Mouse (Mus musculus): Measurements from ENCODE around the gene Strap. TPM values are rescaled to one million over a fixed set of nuclear protein-coding genes. Genes with fewer than 3 reads are reported as not detected.

Gene Strap
- polyA plus RNA-seq, 1 experiment from 2014 or later, result 159 TPM

DNA sequence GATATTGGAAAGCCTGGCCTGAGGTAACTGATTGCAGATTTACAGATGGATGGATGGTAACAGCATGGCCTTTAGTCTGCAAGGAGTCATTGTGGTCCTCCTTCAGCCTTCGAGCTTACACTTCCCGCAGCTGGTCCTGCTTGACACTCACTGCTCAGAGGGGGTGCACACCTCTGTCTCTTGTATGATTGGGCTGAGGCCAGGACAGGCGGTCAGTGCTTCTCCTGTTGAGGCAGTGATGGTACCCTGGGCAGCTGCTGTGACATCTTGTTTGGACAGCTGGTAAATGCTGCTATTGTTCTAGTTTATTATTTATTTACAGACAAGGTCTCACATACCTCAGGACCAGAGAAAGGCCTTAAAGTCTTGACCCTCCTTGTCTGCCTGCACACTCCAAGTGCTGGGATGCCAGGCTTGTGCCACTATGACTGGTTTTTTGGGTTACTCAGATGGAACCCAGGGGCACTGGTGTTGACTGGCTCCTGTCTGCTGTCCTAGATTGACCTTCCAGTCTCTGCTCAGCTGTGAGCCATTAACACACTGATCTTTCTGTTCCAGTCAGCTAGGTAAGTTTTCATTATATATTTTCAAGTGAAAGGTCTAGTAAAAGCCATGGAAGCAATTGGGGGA lies 36.9 kb downstream of the Strap start:
- ATAC-seq, result no peak

DNA sequence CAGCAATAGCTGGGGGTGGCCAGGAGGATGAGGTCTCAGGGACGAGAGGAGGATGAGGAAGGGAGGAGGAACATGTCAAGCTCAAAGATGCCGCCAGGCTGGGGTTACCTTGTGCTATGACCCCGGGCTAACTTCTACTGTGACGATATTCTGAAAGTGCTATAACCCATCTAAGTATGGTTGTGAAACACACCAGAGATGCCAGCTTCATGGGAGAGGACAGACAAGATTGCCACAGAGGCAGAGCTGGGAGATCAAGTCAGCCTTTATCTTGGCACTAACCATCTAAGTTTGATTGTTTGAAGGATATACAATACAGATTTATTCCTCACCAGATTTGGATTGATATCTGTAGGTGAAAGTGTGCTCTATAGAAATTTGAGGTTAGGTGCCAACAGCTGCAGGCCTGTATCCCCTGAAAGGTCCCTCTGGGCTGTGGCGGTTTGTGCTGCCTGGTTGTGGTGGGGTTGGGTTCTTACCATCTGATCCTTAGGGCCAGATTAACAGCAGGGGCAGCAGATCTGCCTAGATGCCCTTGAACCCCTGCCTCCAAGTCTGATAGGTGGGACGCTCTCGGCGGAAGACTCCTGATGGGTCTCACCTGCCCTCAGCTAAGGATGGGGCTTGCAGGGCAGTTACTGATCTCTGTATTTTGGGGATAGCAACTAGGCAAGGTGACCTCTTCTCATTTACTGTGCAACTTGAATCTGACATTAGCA lies 38.2 kb downstream of the Strap start:
- no peak overlapping the region for H3K9ac ChIP-seq (ENCODE audit: low read depth, low read length)
- no peak overlapping the region for H3K4me3 ChIP-seq (ENCODE audit: low read length)
- H3K27ac ChIP-seq (ENCODE audit: low read depth, low read length), result no peak overlapping the region
- H3K36me3 ChIP-seq (ENCODE audit: control insufficient read depth, insufficient read depth, low read length), result no peaks in the 10 kb centered on the region
- H3K4me2 ChIP-seq (ENCODE audit: low read length), result no peak overlapping the region
- no peak for ATAC-seq
- 95% methylated on average over 8 of the region's 8 CpGs for WGBS
- H3K27me3 ChIP-seq (replicated peaks; ENCODE audit: control insufficient read depth, insufficient read depth, low read length), result no peaks in the 10 kb centered on the region
- no peaks in the 10 kb centered on the region for H3K9me3 ChIP-seq (ENCODE audit: control insufficient read depth, low read length)
- no peaks in the 10 kb centered on the region for H3K4me1 ChIP-seq (ENCODE audit: control insufficient read depth, insufficient read depth, low read depth, low read length)

More for the DNA sequence above, 36.9 kb downstream of the Strap start:
- H3K27ac ChIP-seq (ENCODE audit: low read depth, low read length), result no peak overlapping the region
- H3K4me2 ChIP-seq (ENCODE audit: low read length), result no peak overlapping the region
- H3K36me3 ChIP-seq (ENCODE audit: control insufficient read depth, insufficient read depth, low read length), result no peaks in the 10 kb centered on the region
- H3K4me3 ChIP-seq (ENCODE audit: low read length), result no peak overlapping the region
- no peaks in the 10 kb centered on the region for H3K27me3 ChIP-seq (replicated peaks; ENCODE audit: control insufficient read depth, insufficient read depth, low read length)
- H3K9me3 ChIP-seq (ENCODE audit: control insufficient read depth, low read length), result no peaks in the 10 kb centered on the region
- WGBS, result 75% methylated on average over 3 of the region's 3 CpGs
- no peak overlapping the region for H3K9ac ChIP-seq (ENCODE audit: low read depth, low read length)
- no peaks in the 10 kb centered on the region for H3K4me1 ChIP-seq (ENCODE audit: control insufficient read depth, insufficient read depth, low read depth, low read length)

DNA sequence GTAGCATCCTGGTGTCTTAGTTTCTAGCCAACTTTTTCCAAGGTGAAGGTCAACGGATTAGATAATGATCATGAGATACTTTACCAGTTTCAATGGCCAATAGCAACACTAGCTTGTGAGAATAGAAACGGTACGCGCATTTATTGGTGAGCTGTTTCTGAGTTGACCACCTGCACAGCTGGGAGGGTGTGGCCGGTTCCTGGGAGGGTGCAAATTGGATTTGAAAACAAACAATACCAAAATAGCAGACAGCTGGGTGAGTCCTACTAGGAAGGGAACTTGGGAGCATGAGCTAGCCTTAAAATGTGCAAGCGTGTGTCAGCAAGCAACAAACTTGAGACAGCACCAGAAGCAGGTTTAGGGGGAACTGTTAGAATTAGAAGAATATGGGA lies 38.8 kb downstream of the Strap start:
- Histone ChIP-seq H3K27ac (ENCODE audit: low read depth, low read length) (no peak overlapping the region), H3K9me3 (ENCODE audit: control insufficient read depth, low read length) (no peaks in the 10 kb centered on the region), H3K4me2 (ENCODE audit: low read length) (no peak overlapping the region), H3K4me1 (ENCODE audit: control insufficient read depth, insufficient read depth, low read depth, low read length) (no peaks in the 10 kb centered on the region), H3K27me3 (replicated peaks; ENCODE audit: control insufficient read depth, insufficient read depth, low read length) (no peaks in the 10 kb centered on the region), H3K9ac (ENCODE audit: low read depth, low read length) (no peak overlapping the region), H3K4me3 (ENCODE audit: low read length) (no peak overlapping the region), H3K36me3 (ENCODE audit: control insufficient read depth, insufficient read depth, low read length) (no peaks in the 10 kb centered on the region)
- 85% methylated on average over 6 of the region's 6 CpGs for WGBS
- ATAC-seq, result no peak

DNA sequence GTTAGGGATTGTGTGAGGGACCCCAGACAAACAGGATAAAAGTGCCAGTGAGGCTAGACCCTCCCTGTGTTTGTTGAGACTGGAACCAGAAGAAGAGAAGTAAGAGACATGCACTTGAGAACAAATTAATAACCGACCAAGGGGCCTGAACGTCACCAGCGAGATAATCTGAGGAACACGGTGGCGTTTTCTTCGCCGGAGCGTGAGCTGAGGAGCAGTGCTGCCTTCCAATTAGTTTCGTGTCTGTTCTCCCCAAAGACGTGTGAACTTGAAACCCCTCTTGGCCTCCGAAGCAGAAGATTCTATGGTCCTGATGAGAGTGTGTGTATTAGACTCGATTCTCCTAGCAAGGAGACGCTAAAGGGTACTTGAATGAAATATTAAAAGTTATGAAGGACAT lies 39.3 kb downstream of the Strap start:
- no peaks in the 10 kb centered on the region for H3K36me3 ChIP-seq (ENCODE audit: control insufficient read depth, insufficient read depth, low read length)
- H3K4me1 ChIP-seq (ENCODE audit: control insufficient read depth, insufficient read depth, low read depth, low read length), result no peaks in the 10 kb centered on the region
- no peak overlapping the region for H3K27ac ChIP-seq (ENCODE audit: low read depth, low read length)
- ATAC-seq, result no peak
- H3K9ac ChIP-seq (ENCODE audit: low read depth, low read length), result no peak overlapping the region
- H3K9me3 ChIP-seq (ENCODE audit: control insufficient read depth, low read length), result no peaks in the 10 kb centered on the region
- H3K27me3 ChIP-seq (replicated peaks; ENCODE audit: control insufficient read depth, insufficient read depth, low read length), result no peaks in the 10 kb centered on the region
- WGBS, result 87% methylated on average over 13 of the region's 13 CpGs
- no peak overlapping the region for H3K4me2 ChIP-seq (ENCODE audit: low read length)
- no peak overlapping the region for H3K4me3 ChIP-seq (ENCODE audit: low read length)

DNA sequence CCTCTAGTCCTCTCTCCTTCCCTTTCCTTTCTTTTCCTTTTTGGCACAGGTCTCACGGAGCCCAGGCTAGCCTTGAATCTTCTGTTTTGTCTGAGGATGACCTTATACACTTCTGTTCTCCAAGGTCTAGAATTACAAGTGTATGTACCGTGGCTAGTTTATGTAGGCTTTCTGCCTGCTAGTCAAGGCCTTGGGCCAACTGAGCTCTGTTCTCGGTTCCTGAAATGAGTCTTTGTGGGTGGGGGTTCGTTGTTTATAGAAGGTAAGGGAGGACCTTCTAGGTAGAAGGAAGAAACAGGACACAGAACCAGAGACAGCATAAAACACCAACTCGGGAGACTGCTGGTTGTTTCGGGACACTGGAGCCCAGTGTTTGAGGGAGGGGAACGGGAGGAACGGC lies 40.3 kb downstream of the Strap start:
- ATAC-seq, result no peak
- H3K4me1 ChIP-seq (ENCODE audit: control insufficient read depth, insufficient read depth, low read depth, low read length), result no peaks in the 10 kb centered on the region
- no peak overlapping the region for H3K27ac ChIP-seq (ENCODE audit: low read depth, low read length)
- no peaks in the 10 kb centered on the region for H3K36me3 ChIP-seq (ENCODE audit: control insufficient read depth, insufficient read depth, low read length)
- H3K9ac ChIP-seq (ENCODE audit: low read depth, low read length), result no peak overlapping the region
- H3K4me3 ChIP-seq (ENCODE audit: low read length), result no peak overlapping the region
- no peak overlapping the region for H3K4me2 ChIP-seq (ENCODE audit: low read length)
- WGBS, result 94% methylated on average over 8 of the region's 8 CpGs
- no peaks in the 10 kb centered on the region for H3K27me3 ChIP-seq (replicated peaks; ENCODE audit: control insufficient read depth, insufficient read depth, low read length)
- no peaks in the 10 kb centered on the region for H3K9me3 ChIP-seq (ENCODE audit: control insufficient read depth, low read length)

GRCm38 (mm10) chr6:137776981-137777380 lies 42.1 kb downstream of the Strap start:
- H3K9ac ChIP-seq (ENCODE audit: low read depth, low read length), result no peak overlapping the region
- H3K36me3 ChIP-seq (ENCODE audit: control insufficient read depth, insufficient read depth, low read length), result no peaks in the 10 kb centered on the region
- H3K4me1 ChIP-seq (ENCODE audit: control insufficient read depth, insufficient read depth, low read depth, low read length), result no peaks in the 10 kb centered on the region
- H3K9me3 ChIP-seq (ENCODE audit: control insufficient read depth, low read length), result no peaks in the 10 kb centered on the region
- H3K27ac ChIP-seq (ENCODE audit: low read depth, low read length), result no peak overlapping the region
- H3K4me2 ChIP-seq (ENCODE audit: low read length), result no peak overlapping the region
- 89% methylated on average over 8 of the region's 8 CpGs for WGBS
- H3K4me3 ChIP-seq (ENCODE audit: low read length), result no peak overlapping the region
- H3K27me3 ChIP-seq (replicated peaks; ENCODE audit: control insufficient read depth, insufficient read depth, low read length), result no peaks in the 10 kb centered on the region
- ATAC-seq, result no peak

GRCm38 (mm10) chr6:137783899-137784637 lies 49.2 kb downstream of the Strap start:
- no peaks in the 10 kb centered on the region for H3K4me1 ChIP-seq (ENCODE audit: control insufficient read depth, insufficient read depth, low read depth, low read length)
- H3K9ac ChIP-seq (ENCODE audit: low read depth, low read length), result no peak overlapping the region
- no peaks in the 10 kb centered on the region for H3K27me3 ChIP-seq (replicated peaks; ENCODE audit: control insufficient read depth, insufficient read depth, low read length)
- no peaks in the 10 kb centered on the region for H3K36me3 ChIP-seq (ENCODE audit: control insufficient read depth, insufficient read depth, low read length)
- no peak overlapping the region for H3K4me3 ChIP-seq (ENCODE audit: low read length)
- ATAC-seq, result no peak
- H3K27ac ChIP-seq (ENCODE audit: low read depth, low read length), result no peak overlapping the region
- no peaks in the 10 kb centered on the region for H3K9me3 ChIP-seq (ENCODE audit: control insufficient read depth, low read length)
- H3K4me2 ChIP-seq (ENCODE audit: low read length), result no peak overlapping the region
- WGBS, result 98% methylated on average over 7 of the region's 7 CpGs

GRCm38 (mm10) chr6:137788976-137789590 lies 54.2 kb downstream of the Strap start:
- no peaks in the 10 kb centered on the region for H3K36me3 ChIP-seq (ENCODE audit: control insufficient read depth, insufficient read depth, low read length)
- no peak overlapping the region for H3K9ac ChIP-seq (ENCODE audit: low read depth, low read length)
- no peaks in the 10 kb centered on the region for H3K9me3 ChIP-seq (ENCODE audit: control insufficient read depth, low read length)
- no peak overlapping the region for H3K4me3 ChIP-seq (ENCODE audit: low read length)
- no peaks in the 10 kb centered on the region for H3K27me3 ChIP-seq (replicated peaks; ENCODE audit: control insufficient read depth, insufficient read depth, low read length)
- H3K4me2 ChIP-seq (ENCODE audit: low read length), result no peak overlapping the region
- no peak for ATAC-seq
- no peak overlapping the region for H3K27ac ChIP-seq (ENCODE audit: low read depth, low read length)
- no peaks in the 10 kb centered on the region for H3K4me1 ChIP-seq (ENCODE audit: control insufficient read depth, insufficient read depth, low read depth, low read length)
- WGBS, result 76% methylated on average over 9 of the region's 9 CpGs

DNA sequence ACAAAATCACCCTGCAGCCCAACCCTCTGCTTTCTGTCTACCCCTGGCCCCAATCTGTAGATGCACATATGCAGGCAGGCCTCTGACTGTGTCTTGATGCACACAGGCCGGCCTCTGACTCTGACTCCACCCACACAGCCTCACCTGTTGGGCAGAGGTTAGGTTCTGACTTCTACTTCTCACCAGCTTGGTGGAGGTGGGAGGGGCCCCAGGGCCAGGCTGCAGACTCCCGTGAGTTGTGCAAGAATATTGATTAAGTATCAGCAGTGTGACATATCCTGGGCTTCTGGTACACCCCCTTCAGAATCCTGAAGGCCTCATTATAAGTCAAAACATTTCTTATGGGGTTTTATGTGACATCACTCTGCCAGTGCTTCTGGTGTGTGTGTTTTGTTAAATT lies 54.8 kb downstream of the Strap start:
- Histone ChIP-seq H3K9me3 (ENCODE audit: control insufficient read depth, low read length) (no peaks in the 10 kb centered on the region), H3K36me3 (ENCODE audit: control insufficient read depth, insufficient read depth, low read length) (no peaks in the 10 kb centered on the region), H3K4me3 (ENCODE audit: low read length) (no peak overlapping the region), H3K27ac (ENCODE audit: low read depth, low read length) (no peak overlapping the region), H3K4me2 (ENCODE audit: low read length) (no peak overlapping the region), H3K9ac (ENCODE audit: low read depth, low read length) (no peak overlapping the region), H3K4me1 (ENCODE audit: control insufficient read depth, insufficient read depth, low read depth, low read length) (no peaks in the 10 kb centered on the region), H3K27me3 (replicated peaks; ENCODE audit: control insufficient read depth, insufficient read depth, low read length) (no peaks in the 10 kb centered on the region)
- WGBS, result 68% methylated on average over 2 of the region's 2 CpGs
- ATAC-seq, result no peak
